Mouse (Mus musculus) lung, adult 2 months (tissue): ENCODE measurements at regions not wholly inside any gene's neighbourhood (a gene's known extent, or its start where the extent isn't known, plus 50 kb on each side); places are given as distances from the start of the nearest gene placed in this dataset.

Source experiments
- DNase-seq: peaks from one replicate; pipeline ENCODE4 v3.0.0; 2022
- H3K4me1 ChIP-seq: fragments of 200-500 bp; 2 replicates; pipeline ENCODE4 v1.6.1; 2011; ENCODE audit warnings: low read length; ENCODE audit not compliant: control insufficient read depth, insufficient read depth
- H3K4me3 ChIP-seq: fragments of 200-500 bp; replicated peaks from 2 replicates; pipeline ENCODE3; 2011; ENCODE audit warnings: low read depth, mild to moderate bottlenecking, control low read depth, low read length; ENCODE audit errors: extremely low read depth
- CTCF ChIP-seq: fragments of 200-500 bp; IDR thresholded peaks from 2 replicates; pipeline ENCODE4 v1.5.1; 2011; ENCODE audit warnings: mild to moderate bottlenecking, low read length, control low read depth; ENCODE audit not compliant: insufficient read depth
- POLR2A ChIP-seq: fragments of 200-500 bp; IDR thresholded peaks from 2 replicates; pipeline ENCODE4 v1.6.1; 2011; ENCODE audit warnings: low read depth, mild to moderate bottlenecking, control low read depth, low read length, borderline replicate concordance; ENCODE audit errors: extremely low read depth
- WGBS: fragments of 180-500 bp; shearing (Covaris S2); methylation state at CpG from one replicate; pipeline ENCODE4 v1.1.7; 2018; 5-methylcytosine and 5-hydroxymethylcytosine counted together

GRCm38 (mm10) chr1:128749437-128749994 lies 157.4 kb upstream of the Cxcr4 start:
- WGBS = 69% methylated on average over 5 of the region's 5 CpGs
- TF ChIP-seq CTCF (no peak), POLR2A (no peak)
- no peak for DNase-seq
- H3K4me3 ChIP-seq = no peak overlapping the region
- H3K4me1 ChIP-seq = no peaks in the 10 kb centered on the region

- Histone ChIP-seq H3K4me1 (no peaks in the 10 kb centered on the region), H3K4me3 (no peak overlapping the region)
- no peak for DNase-seq
- TF ChIP-seq POLR2A = no peak
- TF ChIP-seq CTCF = no peak
- WGBS = 82% methylated on average over 12 of the region's 12 CpGs
Observed at GRCm38 (mm10) chr1:128747196-128747790, 155.2 kb upstream of the Cxcr4 start.

- Histone ChIP-seq H3K4me3 (no peak overlapping the region), H3K4me1 (no peaks in the 10 kb centered on the region)
- TF ChIP-seq CTCF (no peak), POLR2A (no peak)
- WGBS = 67% methylated on average over 3 of the region's 3 CpGs
- DNase-seq = no peak
Observed at GRCm38 (mm10) chr1:128746461-128747009, 154.4 kb upstream of the Cxcr4 start.

- no peak for DNase-seq
- 42% methylated on average over 2 of the region's 2 CpGs for WGBS
- TF ChIP-seq POLR2A (no peak), CTCF (no peak)
- H3K4me3 ChIP-seq = no peak overlapping the region
- H3K4me1 ChIP-seq = no peaks in the 10 kb centered on the region
Observed at GRCm38 (mm10) chr1:128740616-128741015, 148.5 kb upstream of the Cxcr4 start.

- TF ChIP-seq POLR2A (no peak), CTCF (no peak)
- no peak overlapping the region for H3K4me3 ChIP-seq
- no peaks in the 10 kb centered on the region for H3K4me1 ChIP-seq
- WGBS = 63% methylated on average over 4 of the region's 4 CpGs
- no peak for DNase-seq
Observed at GRCm38 (mm10) chr1:128738152-128738551, 146.1 kb upstream of the Cxcr4 start.

GRCm38 (mm10) chr1:128734857-128735256 lies 142.8 kb upstream of the Cxcr4 start:
- Histone ChIP-seq H3K4me3 (no peak overlapping the region), H3K4me1 (no peaks in the 10 kb centered on the region)
- TF ChIP-seq POLR2A (no peak), CTCF (no peak)
- WGBS = 62% methylated on average over 2 of the region's 2 CpGs
- no peak for DNase-seq

GRCm38 (mm10) chr1:128731445-128731844 lies 139.4 kb upstream of the Cxcr4 start:
- DNase-seq = no peak
- TF ChIP-seq POLR2A (no peak), CTCF (no peak)
- Histone ChIP-seq H3K4me3 (no peak overlapping the region), H3K4me1 (no peaks in the 10 kb centered on the region)
- WGBS = 54% methylated on average over 3 of the region's 3 CpGs

- no peak overlapping the region for H3K4me3 ChIP-seq
- no peak for DNase-seq
- TF ChIP-seq CTCF = no peak
- TF ChIP-seq POLR2A = no peak
- H3K4me1 ChIP-seq = peaks cover 5% of the 10 kb centered on the region
- 52% methylated on average over 6 of the region's 6 CpGs for WGBS
Observed at GRCm38 (mm10) chr1:128724433-128725091, 132.5 kb upstream of the Cxcr4 start.

- 62% methylated on average over 3 of the region's 3 CpGs for WGBS
- H3K4me1 ChIP-seq = peaks cover 5% of the 10 kb centered on the region
- TF ChIP-seq POLR2A = no peak
- no peak for TF ChIP-seq CTCF
- no peak overlapping the region for H3K4me3 ChIP-seq
- DNase-seq = no peak
Observed at GRCm38 (mm10) chr1:128723843-128724242, 131.8 kb upstream of the Cxcr4 start.
